Mouse (Mus musculus) splenic B cell, adult 2 months (primary cell): ENCODE data around the gene Adtrp.

Experiments
- DNase-seq: peaks from one replicate; pipeline ENCODE4 v3.0.0-alpha.2; 2011; ENCODE audit warnings: low read depth, low spot score
- H3K27me3 ChIP-seq: 2 replicates; pipeline ENCODE4 v1.6.1; 2012; ENCODE audit warnings: mild to moderate bottlenecking, low read length, moderate library complexity, mixed read lengths; ENCODE audit not compliant: control insufficient read depth, poor library complexity, insufficient read depth, severe bottlenecking
- H3K36me3 ChIP-seq: 2 replicates; pipeline ENCODE4 v1.6.1; 2012; ENCODE audit warnings: mild to moderate bottlenecking, low read length, moderate library complexity, mixed read lengths; ENCODE audit not compliant: control insufficient read depth, poor library complexity, insufficient read depth, severe bottlenecking

The Adtrp gene

DNA sequence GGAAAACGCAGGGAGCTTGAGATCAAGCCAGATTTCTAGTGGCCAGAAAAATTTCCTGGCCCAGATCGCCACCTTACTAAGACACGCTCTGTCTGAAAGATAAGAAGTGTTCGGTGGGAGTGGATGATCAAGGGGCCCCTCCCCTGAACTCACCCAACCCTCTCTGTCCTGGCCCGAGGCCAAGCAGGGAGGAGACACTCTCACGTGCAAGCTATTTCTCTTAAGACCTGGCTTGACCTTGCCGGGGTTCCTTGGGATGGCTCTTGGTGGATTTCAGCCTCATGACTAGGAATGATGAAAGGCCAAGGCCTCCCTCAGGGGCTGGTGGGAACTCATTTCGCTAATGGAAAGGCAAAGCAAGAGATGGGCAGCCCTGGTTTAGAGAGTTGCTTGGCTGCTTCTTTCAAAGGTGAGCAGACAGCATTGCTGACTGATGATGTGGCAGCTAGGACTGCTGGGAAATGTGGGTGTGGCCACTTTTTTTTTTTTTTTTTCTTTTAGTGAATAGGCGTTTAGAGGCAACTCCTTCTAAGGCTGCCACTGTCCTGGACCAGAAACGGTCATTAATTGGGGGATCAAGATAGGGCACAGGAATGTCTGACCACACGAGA, at the start of gene Adtrp:
Adtrp (minus strand) TSS at position 169 of the 611 bp plus-strand sequence.
- Histone ChIP-seq H3K27me3 (no peaks in the 10 kb centered on the region), H3K36me3 (no peaks in the 10 kb centered on the region)
- DNase-seq, result no peak

DNA sequence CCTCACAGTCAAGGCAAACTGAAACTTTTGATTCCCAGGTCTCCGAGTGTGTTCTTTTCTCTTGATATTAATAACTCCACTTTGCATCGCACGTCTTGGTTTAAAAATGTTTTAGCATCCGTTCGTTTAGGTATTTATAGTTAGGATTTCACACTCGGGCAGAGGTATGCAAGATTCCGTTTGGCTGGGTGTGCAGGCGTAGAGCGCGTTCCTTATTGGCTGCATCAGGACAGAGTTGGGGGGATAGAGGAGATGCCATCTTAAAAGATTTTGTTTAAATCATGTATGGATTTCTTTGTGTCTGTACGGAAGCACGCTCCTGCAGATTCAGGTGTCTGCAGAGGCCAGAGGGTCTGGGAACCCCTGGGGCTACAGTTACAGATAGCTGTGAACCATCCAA, 44.5 kb upstream of the Adtrp start:
- Histone ChIP-seq H3K27me3 (no peaks in the 10 kb centered on the region), H3K36me3 (no peaks in the 10 kb centered on the region)
- DNase-seq, result no peak

DNA sequence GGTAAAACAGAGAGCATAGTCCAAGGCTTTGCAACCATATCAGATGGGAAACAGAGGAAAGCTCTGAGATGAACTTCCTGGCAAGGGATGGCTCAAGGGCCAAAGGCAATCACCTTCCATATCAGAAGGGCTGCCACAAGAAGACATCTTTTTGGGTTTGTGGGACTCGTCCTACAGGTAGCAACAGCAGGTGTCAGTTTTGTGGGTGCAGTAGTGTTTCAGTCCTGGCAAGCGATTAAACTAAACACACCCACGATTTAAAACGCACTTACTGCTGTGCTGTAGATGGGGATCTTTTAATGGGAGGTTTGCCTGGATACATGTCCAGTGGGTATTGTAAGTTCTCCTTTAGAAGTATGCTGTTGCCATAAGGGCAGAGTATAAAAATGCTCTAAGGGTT, 43.1 kb upstream of the Adtrp start:
- DNase-seq, result no peak
- no peaks in the 10 kb centered on the region for H3K27me3 ChIP-seq
- no peaks in the 10 kb centered on the region for H3K36me3 ChIP-seq

DNA sequence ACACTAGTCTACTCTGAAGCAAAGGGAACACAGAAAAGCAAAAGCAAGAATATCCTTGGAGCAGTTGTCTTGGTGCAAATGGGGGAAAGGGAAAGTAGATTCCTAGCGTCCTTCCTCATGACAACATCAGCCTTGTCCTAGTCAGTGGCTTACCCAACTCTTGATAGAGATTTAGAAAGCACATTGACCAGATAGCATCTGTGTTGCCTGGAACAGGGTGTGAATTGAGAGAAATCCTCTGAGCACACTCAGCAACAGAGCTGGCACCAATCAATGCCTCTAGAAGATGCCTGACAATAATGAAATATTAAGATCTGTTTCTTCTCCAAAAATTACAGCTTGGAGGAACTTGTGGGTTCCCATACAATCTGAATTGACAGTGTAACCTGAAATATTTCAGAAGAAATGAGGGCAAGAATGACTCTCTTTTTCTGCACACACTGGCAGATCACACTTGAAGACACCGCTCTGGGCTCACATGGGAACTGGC, 42.7 kb upstream of the Adtrp start:
- no peaks in the 10 kb centered on the region for H3K36me3 ChIP-seq
- H3K27me3 ChIP-seq, result no peaks in the 10 kb centered on the region
- DNase-seq, result no peak

DNA sequence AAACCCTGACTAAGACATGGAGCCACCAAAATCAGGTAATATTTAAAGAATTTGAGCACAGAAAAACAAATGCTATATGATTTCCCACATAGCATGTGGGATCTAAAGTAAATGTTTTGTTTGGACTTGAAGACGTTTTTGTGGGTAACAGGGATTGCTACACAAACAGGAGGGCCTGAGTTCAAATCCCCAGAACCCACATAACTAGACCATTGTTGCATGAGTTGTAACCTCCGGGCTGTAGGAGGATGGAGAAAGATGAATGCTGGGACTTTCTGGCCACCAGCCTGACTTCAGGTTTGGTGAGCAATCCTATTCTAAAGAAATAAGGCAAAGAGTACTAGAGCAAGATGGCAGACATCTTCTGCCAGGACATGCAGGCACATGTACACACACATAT, 41.2 kb upstream of the Adtrp start:
- DNase-seq, result no peak
- H3K36me3 ChIP-seq, result no peaks in the 10 kb centered on the region
- H3K27me3 ChIP-seq, result no peaks in the 10 kb centered on the region

DNA sequence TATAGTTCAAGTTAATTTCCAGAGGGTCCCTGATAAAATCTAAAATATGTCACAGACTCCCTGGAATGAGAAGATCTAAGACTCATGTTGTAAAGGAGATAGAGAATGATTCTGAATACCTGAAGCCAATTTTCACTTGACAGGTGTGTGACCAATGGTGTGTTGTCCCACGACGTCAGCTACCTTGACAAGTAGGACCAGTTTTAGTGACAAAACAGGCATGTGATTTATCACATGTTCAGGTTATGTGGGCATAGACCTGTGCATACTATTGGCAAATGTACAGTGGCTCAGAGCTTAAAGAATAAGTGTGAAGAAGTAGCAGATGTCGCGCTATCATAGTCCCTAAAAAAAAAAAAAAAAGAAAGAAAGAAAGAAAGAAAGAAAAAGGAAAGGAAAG, 38.6 kb upstream of the Adtrp start:
- H3K36me3 ChIP-seq, result no peaks in the 10 kb centered on the region
- DNase-seq, result peak; percentile 17
- H3K27me3 ChIP-seq, result no peaks in the 10 kb centered on the region

DNA sequence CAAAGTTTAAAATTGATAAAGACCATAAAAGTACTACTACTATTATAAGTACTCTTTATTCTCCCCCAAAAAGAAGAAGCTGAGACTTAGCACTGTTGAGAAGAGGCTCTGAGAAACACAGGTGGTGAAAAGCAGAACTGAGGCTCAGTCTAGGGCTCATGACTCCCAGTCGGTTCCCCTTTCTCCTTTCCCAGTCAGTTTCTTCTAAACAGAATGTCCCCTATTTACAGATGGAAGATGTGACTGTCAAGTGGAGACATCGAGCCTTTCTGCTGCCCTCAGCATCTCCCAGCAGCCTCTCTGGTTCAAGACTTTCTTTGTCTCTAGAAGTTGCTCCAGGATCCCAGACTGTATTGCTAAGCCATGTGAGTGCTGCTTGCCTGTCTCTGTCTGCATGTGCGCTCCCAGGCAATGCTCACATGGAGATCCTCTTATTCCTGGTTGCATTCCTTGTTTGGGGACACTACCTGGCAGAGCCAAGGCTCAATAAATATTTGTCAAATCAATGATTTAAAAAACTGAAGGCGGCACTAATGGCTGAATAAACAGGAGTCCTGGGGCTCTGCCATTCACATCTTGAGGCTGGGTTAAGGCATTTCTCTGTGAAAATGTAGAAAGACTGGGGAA, 36.3 kb upstream of the Adtrp start:
- DNase-seq, result peak; percentile 86
- Histone ChIP-seq H3K36me3 (no peaks in the 10 kb centered on the region), H3K27me3 (no peaks in the 10 kb centered on the region)

DNA sequence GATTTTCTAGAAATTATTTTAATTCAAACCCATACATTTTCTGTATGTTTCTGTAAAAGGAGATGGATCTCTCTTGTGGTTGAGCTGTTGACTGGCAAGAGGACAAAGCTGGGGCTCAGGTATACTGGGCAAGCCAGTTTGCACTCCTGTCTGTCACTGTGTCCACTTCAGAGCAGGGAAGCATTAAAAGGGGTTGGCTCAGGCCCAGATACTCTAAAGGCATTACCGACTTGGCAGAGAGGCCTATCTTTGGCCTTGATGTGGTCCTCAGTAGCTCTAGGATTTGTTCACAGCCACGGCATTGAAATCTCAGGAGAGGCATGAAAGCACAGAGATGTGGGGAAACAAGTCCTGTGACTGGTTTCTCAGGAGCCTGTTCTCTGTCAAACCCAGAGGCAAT, 33.7 kb upstream of the Adtrp start:
- no peaks in the 10 kb centered on the region for H3K36me3 ChIP-seq
- H3K27me3 ChIP-seq, result no peaks in the 10 kb centered on the region
- DNase-seq, result no peak

DNA sequence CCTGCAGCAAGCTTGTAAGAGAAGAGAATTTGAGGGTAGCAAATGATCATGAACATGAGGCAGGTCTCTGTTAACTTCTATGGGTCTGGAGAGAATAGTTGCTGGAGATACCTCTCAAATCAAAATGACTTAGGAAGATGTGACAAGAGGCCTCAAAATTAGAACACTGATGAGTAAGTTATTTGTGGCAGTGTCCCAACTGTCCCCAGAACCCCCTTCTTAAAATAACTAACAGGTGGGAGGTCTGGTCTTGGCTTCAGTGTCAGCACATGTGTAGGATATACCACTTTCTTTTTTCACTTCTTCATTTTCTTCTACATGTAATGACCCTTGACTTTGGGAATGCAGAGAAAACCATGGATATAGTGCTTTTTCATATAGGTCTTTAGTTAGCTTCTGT, 33.0 kb upstream of the Adtrp start:
- Histone ChIP-seq H3K36me3 (no peaks in the 10 kb centered on the region), H3K27me3 (no peaks in the 10 kb centered on the region)
- peak; percentile 19 for DNase-seq

DNA sequence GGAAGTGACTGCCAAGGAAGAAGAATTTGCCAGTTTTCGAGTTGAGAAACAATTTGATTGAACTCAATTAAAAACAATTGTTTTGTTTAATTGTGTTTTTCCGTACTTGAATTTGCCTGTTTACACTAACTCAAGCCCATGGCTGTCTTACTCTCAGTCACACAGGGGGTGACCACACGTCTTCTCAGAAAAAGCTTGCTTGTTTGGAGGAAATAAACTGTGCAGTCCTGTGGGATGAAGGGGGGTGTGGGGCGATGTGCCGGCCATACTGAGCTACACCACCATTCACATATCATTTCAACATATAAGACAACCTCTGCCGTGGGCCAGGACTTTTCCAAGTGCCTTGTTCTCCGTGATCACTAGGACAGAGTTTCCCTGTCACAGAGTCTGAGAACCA, 25.2 kb upstream of the Adtrp start:
- no peaks in the 10 kb centered on the region for H3K36me3 ChIP-seq
- DNase-seq, result no peak
- no peaks in the 10 kb centered on the region for H3K27me3 ChIP-seq

DNA sequence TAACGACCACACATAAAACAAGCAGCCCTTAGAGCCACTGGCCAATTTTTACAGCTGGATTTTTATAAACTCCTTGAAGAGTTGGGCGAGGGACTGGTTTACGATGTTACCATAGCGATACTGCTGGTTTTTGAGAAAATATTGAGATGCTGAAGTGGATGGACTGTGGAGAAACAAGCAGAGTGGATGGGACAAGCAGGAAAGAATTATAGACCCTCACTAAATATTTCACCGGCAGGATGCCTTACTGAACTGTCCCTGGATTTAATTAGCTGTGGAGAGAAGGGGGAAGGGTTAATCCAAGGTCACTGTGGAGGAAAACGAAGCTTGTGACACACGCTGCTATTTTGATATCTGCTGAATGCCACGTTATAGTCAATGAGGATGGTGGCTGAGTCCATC, 24.7 kb upstream of the Adtrp start:
- Histone ChIP-seq H3K27me3 (no peaks in the 10 kb centered on the region), H3K36me3 (no peaks in the 10 kb centered on the region)
- DNase-seq, result no peak

DNA sequence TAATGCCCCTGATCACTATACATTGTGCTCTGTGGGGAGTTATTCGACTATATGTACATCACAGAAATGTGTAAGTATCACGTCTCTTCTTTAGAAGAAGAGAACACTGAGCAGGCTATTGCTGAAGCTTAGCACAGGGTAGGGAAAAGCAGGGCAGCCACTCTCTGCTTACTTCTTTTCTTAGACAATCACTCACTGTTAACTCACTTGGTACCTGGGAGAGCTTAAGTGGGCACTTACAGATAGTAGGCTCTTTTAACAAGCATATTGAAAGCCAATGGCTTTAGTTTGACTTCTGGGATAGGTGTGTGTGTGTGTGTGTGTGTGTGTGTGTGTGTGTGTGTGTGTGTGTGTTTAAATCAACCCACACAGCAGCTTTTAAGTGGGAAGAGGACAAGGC, 20.0 kb upstream of the Adtrp start:
- no peak for DNase-seq
- no peaks in the 10 kb centered on the region for H3K36me3 ChIP-seq
- H3K27me3 ChIP-seq, result no peaks in the 10 kb centered on the region

DNA sequence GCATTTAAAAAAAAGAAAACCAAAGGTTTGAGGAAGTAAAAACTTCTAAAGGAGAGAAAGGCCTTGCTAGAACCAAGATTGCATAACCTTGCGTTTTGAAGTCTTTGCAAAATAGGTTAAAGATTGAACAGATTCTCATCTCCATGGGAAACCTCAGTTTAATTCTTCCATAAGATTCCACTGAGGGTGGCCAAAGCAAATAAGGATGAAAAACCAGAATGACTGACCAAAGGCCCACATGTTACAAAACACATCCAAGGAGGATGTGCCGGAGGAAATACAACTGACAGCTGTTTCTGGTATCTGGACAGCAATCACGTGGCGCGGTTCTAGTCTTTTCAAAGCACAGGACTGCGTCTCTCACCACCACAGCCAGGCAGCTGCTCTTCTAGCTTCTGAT, 18.1 kb upstream of the Adtrp start:
- no peaks in the 10 kb centered on the region for H3K36me3 ChIP-seq
- no peaks in the 10 kb centered on the region for H3K27me3 ChIP-seq
- no peak for DNase-seq

DNA sequence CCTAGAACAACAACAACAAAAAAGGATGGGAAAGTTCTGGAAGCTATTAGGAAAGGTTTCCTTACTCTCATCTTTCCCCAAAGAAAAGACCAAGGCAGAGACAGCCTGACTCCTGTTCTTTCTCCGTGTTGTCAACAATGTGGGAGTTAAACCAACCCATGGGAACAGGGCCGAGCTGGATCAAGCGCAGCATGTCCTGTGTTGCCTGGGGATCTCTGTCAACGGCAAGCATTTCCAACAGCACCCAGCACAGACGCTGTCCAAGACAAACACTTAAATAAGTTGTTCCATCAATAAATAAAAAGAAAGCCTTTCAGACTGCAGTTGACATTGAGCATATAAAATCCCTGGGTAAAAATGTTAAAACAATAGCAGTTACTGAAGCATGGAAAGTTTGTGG, 17.6 kb upstream of the Adtrp start:
- H3K36me3 ChIP-seq, result no peaks in the 10 kb centered on the region
- DNase-seq, result no peak
- no peaks in the 10 kb centered on the region for H3K27me3 ChIP-seq

DNA sequence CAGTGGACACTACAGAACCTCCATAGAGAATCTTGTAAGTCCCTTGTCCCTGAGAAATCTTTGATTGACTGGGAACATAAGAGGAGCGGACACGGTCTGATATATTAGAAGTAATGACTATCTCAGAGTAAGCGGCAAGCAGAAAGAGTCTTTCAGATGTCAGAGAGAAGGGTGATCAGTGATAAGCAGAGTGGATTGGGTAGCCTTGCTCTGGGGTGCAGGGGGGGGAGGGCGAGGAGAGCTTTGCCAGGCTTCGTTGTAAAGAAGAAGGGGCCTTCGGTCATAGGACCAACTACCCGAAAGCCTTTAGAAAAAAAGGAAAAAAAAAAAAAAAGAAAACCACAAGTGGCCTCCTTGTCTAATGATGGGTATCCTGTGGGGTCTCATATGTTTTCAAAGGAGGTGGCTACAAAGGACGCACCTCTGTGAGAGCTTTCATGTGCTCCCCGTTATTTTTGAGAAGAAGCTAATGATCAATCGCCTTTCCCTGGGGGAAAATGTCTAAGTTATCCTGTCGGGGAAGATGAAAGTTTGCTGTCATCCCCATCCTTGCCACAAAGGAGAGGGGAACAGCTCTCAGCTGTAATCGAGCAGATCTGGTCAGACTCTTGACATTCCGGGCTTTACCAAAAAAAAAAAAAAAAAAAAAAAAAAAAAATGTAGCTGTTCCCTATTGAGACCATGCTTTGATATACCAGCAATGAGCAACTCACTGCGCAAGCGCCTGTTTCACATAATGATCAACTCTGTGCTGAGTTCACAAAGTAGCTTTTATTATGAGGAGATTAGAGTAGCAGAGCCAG, 13.3 kb upstream of the Adtrp start:
- Histone ChIP-seq H3K36me3 (no peaks in the 10 kb centered on the region), H3K27me3 (no peaks in the 10 kb centered on the region)
- no peak for DNase-seq
